Mouse (Mus musculus): Measurements from ENCODE around the gene Nelfb. TPM values are rescaled to one million over a fixed set of nuclear protein-coding genes. Genes with fewer than 3 reads are reported as not detected.

The Nelfb gene
- total RNA-seq, 2 experiments from 2014 or later = 31.1 to 40.5 TPM

- peak; percentile 32 for DNase-seq
Measured at GRCm38 (mm10) chr2:25196172-25196954, 14.9 kb downstream of the Nelfb start, which contains the start of gene Tor4a. Gene Tor4a (minus strand): TSS chr2:25196886.

- DNase-seq = no peak
Measured at GRCm38 (mm10) chr2:25195211-25196156, 15.8 kb downstream of the Nelfb start.

- no peak for DNase-seq
Measured at GRCm38 (mm10) chr2:25194486-25195171, 16.7 kb downstream of the Nelfb start.

- DNase-seq = no peak
Measured at GRCm38 (mm10) chr2:25194006-25194405, 17.3 kb downstream of the Nelfb start.

- DNase-seq = peak; percentile 79
Measured at GRCm38 (mm10) chr2:25193330-25193770, 17.9 kb downstream of the Nelfb start.

- no peak for DNase-seq
Measured at GRCm38 (mm10) chr2:25187841-25188240, 23.4 kb downstream of the Nelfb start.

- no peak for DNase-seq
Measured at GRCm38 (mm10) chr2:25186575-25186930, 24.7 kb downstream of the Nelfb start.

- peak; percentile 57 for DNase-seq
Measured at GRCm38 (mm10) chr2:25185625-25186574, 25.4 kb downstream of the Nelfb start.

- DNase-seq = no peak
Measured at GRCm38 (mm10) chr2:25184496-25184895, 26.8 kb downstream of the Nelfb start.

- DNase-seq = no peak
Measured at GRCm38 (mm10) chr2:25183336-25183735, 28.0 kb downstream of the Nelfb start.

- DNase-seq = no peak
Measured at GRCm38 (mm10) chr2:25182664-25183063, 28.6 kb downstream of the Nelfb start.

GRCm38 (mm10) chr2:25181891-25182397 lies 29.3 kb downstream of the Nelfb start:
- DNase-seq = no peak

- peak; percentile 40 for DNase-seq
Measured at GRCm38 (mm10) chr2:25180973-25181890, 30.1 kb downstream of the Nelfb start.

GRCm38 (mm10) chr2:25180478-25180903 lies 30.8 kb downstream of the Nelfb start, which contains the start of gene Nrarp:
Gene Nrarp (plus strand): TSS chr2:25180758.
- DNase-seq = peak; percentile 91

GRCm38 (mm10) chr2:25179566-25180217 lies 31.6 kb downstream of the Nelfb start:
- DNase-seq = no peak

- no peak for DNase-seq
Measured at GRCm38 (mm10) chr2:25178285-25178972, 32.9 kb downstream of the Nelfb start.

- DNase-seq = peak; percentile 51
Measured at GRCm38 (mm10) chr2:25177685-25178084, 33.6 kb downstream of the Nelfb start.

- no peak for DNase-seq
Measured at GRCm38 (mm10) chr2:25177076-25177475, 34.2 kb downstream of the Nelfb start.
